7 mouse cellular contexts compared by ENCODE assay signal in the genomic region with DNA sequence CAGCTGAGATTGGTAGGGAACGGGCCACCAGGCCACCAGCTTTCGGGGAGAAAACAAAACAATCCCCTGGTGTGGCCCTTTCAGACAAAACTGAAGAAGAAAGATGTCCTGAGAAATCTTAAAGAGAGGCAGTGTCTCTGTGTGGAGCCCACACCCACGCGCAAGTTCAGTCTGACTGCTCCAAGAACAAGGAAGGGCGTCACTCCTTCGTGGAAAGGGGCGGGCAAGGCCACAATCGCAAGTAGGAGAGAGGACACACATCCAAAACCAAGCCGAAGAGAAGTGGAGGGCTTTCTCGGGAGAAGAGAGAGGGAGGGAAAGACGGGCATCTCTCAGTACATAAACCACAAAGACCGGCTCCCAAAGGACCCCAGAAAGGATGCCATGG. TPM values are rescaled to one million over a fixed set of nuclear protein-coding genes. Genes with fewer than 3 reads are reported as not detected.
DNase-seq lines count a peak whose midpoint lies in the region; ATAC-seq and TF ChIP-seq lines count a peak whose summit lies in the region.

No protein-coding gene starts in this region.

- no peaks in the 10 kb centered on the region for H3K36me3 ChIP-seq in thymus, adult 2 months (ENCODE audit: control insufficient read depth, insufficient read depth, low read length)
- H3K36me3 ChIP-seq in limb, embryonic 11.5 days (ENCODE audit: control insufficient read depth, insufficient read depth, low read length): no peaks in the 10 kb centered on the region
- no peaks in the 10 kb centered on the region for H3K36me3 ChIP-seq in midbrain, embryonic 15.5 days (replicated peaks)

- no peaks in the 10 kb centered on the region for H3K4me1 ChIP-seq in thymus, adult 2 months (replicated peaks; ENCODE audit: control insufficient read depth, insufficient read depth, low read length)
- H3K4me1 ChIP-seq in limb, embryonic 11.5 days (ENCODE audit: control insufficient read depth, insufficient read depth, low read length): peaks cover 36% of the 10 kb centered on the region
- peaks cover 39% of the 10 kb centered on the region for H3K4me1 ChIP-seq in midbrain, embryonic 15.5 days

- peaks cover 11% of the 10 kb centered on the region; the same call in 1 of the 2 replicates for H3K27me3 ChIP-seq in thymus, adult 2 months (ENCODE audit: control insufficient read depth, insufficient read depth, low read length)
- H3K27me3 ChIP-seq in limb, embryonic 11.5 days (ENCODE audit: control insufficient read depth, insufficient read depth, low read length): peaks cover 4% of the 10 kb centered on the region; the same call in 1 of the 2 replicates
- H3K27me3 ChIP-seq in midbrain, embryonic 15.5 days (replicated peaks): no peaks in the 10 kb centered on the region

- peak overlapping the region; percentile 74 for H3K9ac ChIP-seq in limb, embryonic 11.5 days (ENCODE audit: low read length)
- H3K9ac ChIP-seq in midbrain, embryonic 15.5 days: peak overlapping the region; percentile 58

- DNase-seq in thymus, adult 2 months: no peak
- no peak for DNase-seq in thymus, postnatal 25 days
- DNase-seq in gastrocnemius, postnatal 25 days: peak; percentile 73
- no peak for DNase-seq in limb, embryonic 11.5 days (ENCODE audit: low spot score)
- no peak for DNase-seq in cerebellum, adult 9-10 months
- DNase-seq in adrenal gland, postnatal 25 days: no peak

- ATAC-seq in limb, embryonic 11.5 days (ENCODE audit: insufficient number of reproducible peaks, low FRiP score, low TSS enrichment, low read depth): no peak
- ATAC-seq in midbrain, embryonic 15.5 days (replicated peaks): no peak

- no peak for TF ChIP-seq POLR2A in thymus, adult 2 months (IDR thresholded peaks at IDR 0.05; ENCODE audit: control insufficient read depth, extremely low read depth, insufficient read depth, low read length, poor library complexity)

- WGBS in thymus, adult 2 months: 56% methylated on average over 12 of the region's 12 CpGs
- WGBS in limb, embryonic 11.5 days: 32% methylated on average over 12 of the region's 12 CpGs
- WGBS in midbrain, embryonic 15.5 days: 20% methylated on average over 12 of the region's 12 CpGs

- peak overlapping the region; percentile 98 for H3K4me2 ChIP-seq in limb, embryonic 11.5 days (ENCODE audit: low read depth, severe bottlenecking)
- H3K4me2 ChIP-seq in midbrain, embryonic 15.5 days: peak overlapping the region; percentile 92

- no peaks in the 10 kb centered on the region for H3K9me3 ChIP-seq in limb, embryonic 11.5 days (ENCODE audit: control insufficient read depth, low read length)
- H3K9me3 ChIP-seq in midbrain, embryonic 15.5 days: no peaks in the 10 kb centered on the region

- H3K4me3 ChIP-seq in thymus, adult 2 months (ENCODE audit: control insufficient read depth, insufficient read depth, low read length): peak overlapping the region; percentile 25; the same call in 1 of the 2 replicates
- peak overlapping the region; percentile 54 for H3K4me3 ChIP-seq in limb, embryonic 11.5 days (ENCODE audit: low read depth, low read length)
- H3K4me3 ChIP-seq in midbrain, embryonic 15.5 days: peak overlapping the region; percentile 53

- peak overlapping the region; percentile 45; the same call in 1 of the 2 replicates for H3K27ac ChIP-seq in thymus, adult 2 months (ENCODE audit: control insufficient read depth, insufficient read depth, low read length)
- no peak overlapping the region for H3K27ac ChIP-seq in limb, embryonic 11.5 days (replicated peaks; ENCODE audit: low read depth, low read length)
- no peak overlapping the region for H3K27ac ChIP-seq in midbrain, embryonic 15.5 days

- no peak for TF ChIP-seq CTCF in thymus, adult 2 months (IDR thresholded peaks at IDR 0.05; ENCODE audit: borderline replicate concordance, control insufficient read depth, extremely low read depth, insufficient read depth, low read length, poor library complexity)

RNA-seq across cellular contexts. Expression of a gene that starts 27.7 kb away (rescaled TPM):
- polyA plus RNA-seq in thymus, adult 2 months (2012; rRNA removed): 9.6 and 12.1 TPM in 2 replicates
- 1 to 10 TPM; 2.5 to 2.6 TPM for total RNA-seq in gastrocnemius, postnatal 25 days (2021)
- 20.8 and 21.9 TPM in 2 replicates for polyA plus RNA-seq in limb, embryonic 11.5 days (2014; fragmentation: Nextera tagmentation; extraction: Ambion mirVana)
- polyA plus RNA-seq in midbrain, embryonic 15.5 days (2015; fragmentation: Nextera tagmentation; extraction: Ambion mirVana): 12.2 and 13.3 TPM in 2 replicates
- total RNA-seq in adrenal gland, postnatal 25 days (2021): 7.6 and 9.5 TPM in 2 replicates

RNA-seq across cellular contexts. Expression of a gene that starts 49.7 kb away (rescaled TPM):
- 179 and 182 TPM in 2 replicates for polyA plus RNA-seq in thymus, adult 2 months (2012; rRNA removed)
- total RNA-seq in gastrocnemius, postnatal 25 days (2021): 10 to 100 TPM; 90.6 to 98.7 TPM
- polyA plus RNA-seq in limb, embryonic 11.5 days (2014; fragmentation: Nextera tagmentation; extraction: Ambion mirVana): 77.3 and 84.9 TPM in 2 replicates
- polyA plus RNA-seq in midbrain, embryonic 15.5 days (2015; fragmentation: Nextera tagmentation; extraction: Ambion mirVana): 16.5 and 18.6 TPM in 2 replicates
- total RNA-seq in adrenal gland, postnatal 25 days (2021): 125 and 197 TPM in 2 replicates
